Mouse (Mus musculus) right cerebral cortex, adult 2 months (tissue): ENCODE measurements around the gene Egfem1.

ENCODE experiments used
- DNase-seq, 2 experiments: peaks; one replicate each; pipeline ENCODE4 v3.0.0; 2021 to 2022; ENCODE audit warnings: low spot score in 2 of 2

Gene Egfem1

DNA sequence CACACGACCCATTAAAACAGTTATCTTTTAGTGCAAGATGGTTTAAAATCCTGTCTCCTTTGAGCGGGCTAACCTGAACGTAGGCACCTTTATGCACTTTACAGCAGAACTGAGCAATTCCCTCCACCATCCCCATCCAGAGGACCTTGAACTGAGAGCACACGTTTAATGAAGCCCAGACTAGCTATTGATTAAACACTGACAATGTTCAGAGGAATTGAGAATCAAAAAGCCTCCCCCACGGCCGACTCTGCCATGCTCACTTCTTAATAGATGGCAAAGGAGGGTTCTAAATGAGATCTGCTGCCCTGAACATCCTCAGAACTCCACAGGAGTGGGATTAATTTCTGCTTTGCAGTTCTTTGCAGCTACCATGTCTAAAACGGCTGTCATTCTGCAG, 520.3 kb downstream of the Egfem1 start:
- DNase-seq, result no peak

DNA sequence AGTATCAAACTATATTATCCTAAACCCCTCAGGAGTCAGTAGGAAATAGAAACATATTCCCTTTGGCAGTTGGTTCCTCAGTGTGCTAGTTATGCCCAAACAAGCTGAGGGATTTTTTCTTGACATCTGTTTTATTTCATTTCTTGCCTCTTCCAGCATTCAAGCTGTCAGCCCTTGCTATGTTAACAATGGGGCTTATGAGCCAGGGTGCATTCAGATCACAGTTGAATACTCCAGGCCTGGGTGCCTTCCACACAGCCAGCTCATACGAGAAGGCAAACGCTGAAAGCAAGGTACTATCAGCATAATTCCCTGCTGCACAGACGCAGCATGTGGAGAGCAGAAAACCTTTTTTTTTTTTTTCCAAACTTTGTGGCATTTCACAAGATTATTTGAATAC, 526.9 kb downstream of the Egfem1 start:
- DNase-seq, result no peak

DNA sequence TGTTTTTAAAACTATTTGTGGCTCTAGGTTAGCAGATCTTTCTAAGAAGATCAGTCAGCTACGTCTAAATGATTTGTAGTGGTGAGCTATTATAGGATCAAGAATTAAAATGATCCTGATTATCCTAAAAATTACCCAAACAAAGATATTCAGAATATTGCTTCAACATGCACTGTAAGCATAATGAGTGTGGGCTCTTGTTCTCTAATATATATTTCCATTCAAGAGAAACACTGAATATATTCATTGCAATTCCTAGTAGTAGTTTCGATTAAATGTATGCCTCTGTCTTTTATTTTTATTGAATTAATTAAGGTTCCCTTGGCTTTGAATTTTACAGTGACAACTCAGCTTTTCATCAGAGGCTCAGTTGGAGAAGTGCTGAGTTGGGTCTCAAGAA, 527.4 kb downstream of the Egfem1 start:
- no peak for DNase-seq

DNA sequence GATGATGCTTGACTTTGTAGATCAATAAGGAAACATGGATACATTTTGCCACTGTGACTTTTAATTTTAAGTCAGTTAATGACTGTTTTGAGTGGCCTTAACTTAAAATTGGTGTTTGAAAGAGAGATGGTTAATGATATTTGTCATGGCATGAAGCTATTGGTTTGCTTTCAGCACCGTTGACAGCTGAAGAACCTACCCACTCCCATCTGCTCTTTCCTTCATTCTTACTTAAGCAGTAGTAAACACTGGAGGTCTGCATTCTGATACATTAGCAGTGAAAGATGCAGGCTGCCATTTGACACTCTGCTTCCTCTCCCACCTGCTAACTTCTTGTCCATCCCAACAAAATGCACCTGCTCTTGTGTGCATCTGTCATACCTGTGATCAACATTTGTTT, 537.8 kb downstream of the Egfem1 start:
- DNase-seq, result no peak

GRCm38 (mm10) chr3:29639819-29640218, 558.0 kb downstream of the Egfem1 start:
- no peak for DNase-seq

- no peak for DNase-seq
Measured at GRCm38 (mm10) chr3:29666796-29667195, 585.0 kb downstream of the Egfem1 start.

DNA sequence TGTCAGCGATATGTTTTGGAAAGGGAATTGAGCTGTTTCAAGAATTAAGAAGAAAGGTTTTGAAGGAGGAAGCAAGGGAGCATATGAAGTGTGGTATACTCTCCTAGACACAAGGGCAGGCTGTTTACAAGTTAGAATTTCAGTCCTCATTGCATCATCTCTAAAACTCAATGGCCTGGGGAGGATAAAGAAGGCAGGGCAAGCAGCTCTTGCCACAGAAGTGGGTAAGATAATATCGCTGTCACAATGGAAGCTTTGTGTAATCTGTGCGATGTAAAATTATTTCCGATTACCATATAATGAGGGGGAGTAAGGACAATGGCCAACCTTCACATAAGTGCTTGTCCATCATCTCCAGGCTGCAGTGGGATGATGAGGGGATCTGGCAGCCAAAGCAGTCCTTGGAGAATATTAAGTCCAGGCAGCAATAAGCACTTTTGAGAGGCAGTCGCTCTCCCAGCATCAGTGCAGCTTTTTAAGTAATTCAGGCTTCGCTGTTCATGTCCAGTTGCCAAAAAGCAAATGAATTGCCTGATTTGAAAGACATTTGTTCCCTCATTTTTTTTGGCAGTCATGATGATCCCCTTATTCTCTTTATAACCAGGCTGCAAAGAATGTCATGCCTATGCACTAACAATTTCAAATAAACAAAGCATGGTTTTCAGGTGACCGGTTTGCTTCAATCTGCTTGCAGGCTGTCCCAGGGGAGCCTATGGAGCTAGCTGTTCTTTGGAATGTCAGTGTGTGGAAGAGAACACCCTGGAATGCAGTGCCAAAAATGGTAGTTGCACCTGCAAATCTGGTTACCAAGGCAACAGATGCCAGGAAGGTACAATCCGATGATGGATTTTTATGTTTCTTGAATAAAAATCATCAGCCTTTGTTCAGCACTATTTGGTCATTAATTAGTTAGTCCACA, 607.8 kb downstream of the Egfem1 start:
- DNase-seq, result no peak

DNA sequence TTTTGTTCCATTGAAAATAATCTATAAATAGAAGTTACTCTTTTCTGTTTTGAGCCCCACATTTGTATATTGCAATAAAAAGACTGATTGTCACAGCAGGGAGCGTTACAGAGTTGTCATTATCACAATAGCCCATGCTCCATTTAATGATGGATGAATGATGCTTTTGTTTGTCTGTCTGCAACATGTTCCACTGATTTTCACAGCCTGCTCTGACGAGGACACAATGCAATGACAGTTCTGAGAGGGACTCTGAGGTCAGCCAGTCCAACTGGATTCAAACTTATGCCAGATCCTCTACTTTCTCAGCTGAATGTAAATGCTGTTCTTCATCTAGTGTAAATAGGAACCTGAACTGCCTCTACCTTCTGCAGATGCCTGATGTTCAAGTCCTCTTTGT, 619.3 kb downstream of the Egfem1 start:
- DNase-seq, result peak in 1 of 2 experiments; percentile 13

GRCm38 (mm10) chr3:29706816-29707215, 625.0 kb downstream of the Egfem1 start:
- peak in 1 of 2 experiments; percentile 18 for DNase-seq

DNA sequence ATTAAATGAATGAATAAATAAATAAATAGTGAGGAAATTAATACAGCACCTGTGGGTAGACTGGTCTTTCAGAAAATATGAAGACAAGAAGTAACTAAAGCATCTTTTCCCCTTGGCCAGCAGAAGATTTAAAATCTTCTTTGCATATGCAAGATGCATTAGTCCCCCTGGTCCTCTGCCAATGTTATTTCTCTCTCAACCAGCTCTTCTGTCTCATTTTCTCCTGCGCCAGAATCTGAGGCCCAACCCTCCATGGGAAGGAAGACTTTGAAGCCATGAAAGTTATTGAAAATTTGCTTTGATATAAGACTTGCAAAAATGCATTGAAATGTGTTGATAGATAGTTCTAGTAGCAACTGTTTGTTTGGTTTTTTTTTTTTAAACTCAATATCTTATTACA, 625.6 kb downstream of the Egfem1 start:
- DNase-seq, result no peak

DNA sequence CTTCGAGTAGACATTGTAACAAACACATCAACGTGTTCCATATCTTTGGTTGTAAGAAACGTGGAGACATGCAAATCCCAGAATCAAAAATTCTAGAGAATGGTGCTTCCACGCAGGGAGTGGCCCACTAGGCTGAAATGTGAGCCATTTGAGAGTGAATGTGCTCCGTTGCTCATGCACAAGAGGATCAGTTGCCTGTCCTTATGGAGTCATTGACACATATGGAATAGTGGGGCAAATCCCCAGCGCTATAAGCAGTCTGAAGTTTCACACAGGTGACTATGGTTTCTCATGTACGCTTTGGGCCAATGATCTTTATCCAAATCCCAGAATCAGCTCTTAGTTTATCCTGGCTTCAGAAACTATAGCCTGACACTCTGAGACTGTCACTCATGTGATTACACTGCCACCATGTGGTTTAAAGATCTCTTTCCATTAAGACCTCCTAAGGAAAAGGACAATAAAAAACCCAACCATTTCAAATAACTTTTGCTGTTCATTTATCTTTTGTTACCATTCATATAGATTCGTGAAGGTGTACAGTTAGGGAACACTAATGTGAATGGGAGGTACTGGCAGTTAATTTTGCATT, 644.6 kb downstream of the Egfem1 start:
- peak in 1 of 2 experiments; percentile 37 for DNase-seq

DNA sequence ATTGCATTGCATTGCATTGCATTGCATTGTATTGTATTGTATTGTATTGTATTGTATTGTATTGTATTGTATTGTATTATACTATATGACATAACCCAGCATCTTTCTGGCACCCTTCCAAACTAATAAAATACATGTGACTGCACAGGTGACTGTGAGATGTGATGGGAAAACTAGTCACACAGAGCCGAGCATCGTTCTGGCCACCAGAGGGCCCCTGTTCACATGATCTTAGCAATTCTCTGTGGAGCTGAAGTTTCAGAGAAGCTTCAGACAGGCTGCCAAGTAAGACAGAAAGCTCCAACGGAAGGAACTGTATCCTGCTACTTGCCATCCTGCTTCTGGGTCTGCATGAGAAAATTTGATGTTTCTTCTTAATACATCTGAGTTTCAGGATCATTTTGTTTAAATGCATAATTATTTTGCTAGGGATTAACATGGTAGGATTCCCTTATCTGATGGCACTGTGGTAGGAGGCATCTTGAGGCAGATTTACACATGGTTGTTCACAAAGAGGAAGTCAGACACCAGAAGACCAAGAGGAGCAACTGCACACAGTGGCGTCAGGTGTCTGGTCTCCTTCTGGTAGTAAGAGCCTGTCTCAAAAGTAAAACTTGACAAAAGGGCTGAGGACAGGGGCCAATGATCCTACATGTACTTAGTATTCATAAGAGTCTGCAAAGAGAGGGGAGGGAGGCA, 648.4 kb downstream of the Egfem1 start:
- DNase-seq, result peak; percentile 59 to 61

- DNase-seq, result no peak
Measured at GRCm38 (mm10) chr3:29731509-29731908, 649.7 kb downstream of the Egfem1 start.

DNA sequence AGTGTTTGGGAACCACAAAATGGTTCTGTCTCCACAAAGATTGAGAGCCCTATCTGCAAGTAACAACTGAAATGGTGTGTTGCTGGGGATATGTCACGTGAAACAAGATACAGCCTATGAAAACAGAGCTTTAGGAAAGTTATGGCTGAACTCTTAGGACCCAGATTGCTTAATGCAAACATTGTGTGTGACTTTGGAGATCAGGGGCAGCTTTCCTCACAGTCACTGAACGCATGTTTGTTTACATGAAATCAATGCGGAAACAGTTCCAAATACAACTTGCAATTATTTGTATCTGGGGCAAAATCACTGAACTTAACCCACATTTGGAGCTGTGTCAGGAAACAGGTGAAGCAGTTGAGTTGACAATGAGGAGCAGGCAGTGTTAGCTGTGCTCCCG, 650.8 kb downstream of the Egfem1 start:
- DNase-seq, result no peak

DNA sequence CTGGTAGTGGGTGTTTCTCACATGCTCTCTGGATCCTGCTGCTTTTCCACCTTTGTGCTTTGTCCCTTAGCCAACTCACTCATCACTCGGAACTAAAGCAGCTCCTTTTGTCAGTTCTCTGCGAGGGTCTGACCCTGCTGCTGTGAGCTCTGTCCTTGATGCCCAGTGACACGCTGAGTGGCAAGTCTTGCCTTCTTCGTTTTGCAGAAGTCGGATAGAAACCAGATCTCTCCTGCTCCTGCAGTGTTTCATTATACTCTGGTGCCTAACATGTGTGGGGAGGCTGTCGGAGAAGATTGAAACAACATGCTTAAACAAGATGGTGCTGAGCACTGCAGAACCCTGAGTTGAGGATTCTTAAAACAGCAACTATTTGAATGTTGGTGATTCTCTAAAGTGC, 652.4 kb downstream of the Egfem1 start:
- DNase-seq, result no peak

DNA sequence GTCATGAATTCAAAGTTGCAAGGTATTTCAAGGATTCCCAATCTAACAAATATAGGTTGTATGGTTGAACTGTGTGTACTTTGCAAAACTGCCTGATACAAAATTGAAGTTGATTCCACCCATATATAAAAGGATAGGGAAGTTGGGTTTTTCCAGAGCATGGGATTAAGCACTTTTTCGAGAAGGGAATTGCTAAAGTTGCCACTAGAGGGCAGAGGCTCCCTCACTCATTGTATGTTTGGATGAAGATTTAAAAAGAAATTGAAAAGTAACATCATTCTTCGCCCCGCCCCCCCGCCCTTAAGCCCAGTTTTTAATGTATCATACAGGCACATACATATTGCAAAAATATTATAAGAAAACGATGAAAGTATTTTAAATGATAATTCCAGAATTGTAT, 657.5 kb downstream of the Egfem1 start:
- DNase-seq, result peak; percentile 31 to 40
